Mouse (Mus musculus): ENCODE measurements at regions not wholly inside any gene's neighbourhood (a gene's known extent, or its start where the extent isn't known, plus 50 kb on each side); places are given as distances from the start of the nearest gene placed in this dataset.

DNA sequence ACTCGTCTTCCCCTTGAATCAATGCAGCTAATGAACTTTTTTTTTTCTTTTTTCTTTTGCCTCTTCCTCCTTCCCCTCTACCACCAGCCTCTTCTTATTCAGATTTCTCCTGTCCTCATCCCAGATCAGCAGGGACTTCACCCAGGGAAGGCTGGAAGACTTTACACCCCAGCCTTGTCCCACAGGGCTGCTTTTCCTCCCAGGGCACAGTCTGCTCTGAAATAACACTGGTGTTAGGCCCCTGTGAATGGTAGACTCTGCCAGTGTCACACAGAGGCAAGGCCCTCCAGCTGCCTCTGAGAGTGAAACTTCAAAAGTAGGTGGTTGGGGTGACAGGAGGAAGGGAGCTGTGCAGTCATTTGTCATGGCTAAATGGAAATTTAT is 85.5 kb downstream of the 4930564D02Rik start:
- in situ Hi-C loops (cut with MboI; ENCODE audit: low pct_ligation_motif_present, low pct_unique_long_range_greater_than_20kb, low sequenced_read_pairs), result no loop called here
- dilution Hi-C loops (cut with MboI; ENCODE audit: extremely low pct_ligation_motif_present, extremely low pct_unique_long_range_greater_than_20kb, low sequenced_read_pairs), result no loop called here
- no peaks in the 10 kb centered on the region for H3K79me2 ChIP-seq (replicated peaks; ENCODE audit: control insufficient read depth, extremely low read depth, insufficient read depth, poor library complexity, severe bottlenecking)
- H3K4me2 ChIP-seq (ENCODE audit: insufficient read depth, low read depth, poor library complexity, severe bottlenecking), result no peak overlapping the region
- no peak overlapping the region for H3K27ac ChIP-seq (ENCODE audit: insufficient read depth, low read depth)
- H3K9me3 ChIP-seq (replicated peaks; ENCODE audit: low read length), result no peaks in the 10 kb centered on the region
- DNase-seq (ENCODE audit: extremely low read depth), result no peak
- peaks cover 0 to 2% of the 10 kb centered on the region in 2 experiments; a peak in 1 of 4 replicates for H3K4me1 ChIP-seq (ENCODE audit: control insufficient read depth in 1 of 2, insufficient read depth in 2 of 2)
- no peak for TF ChIP-seq ETS1 (conservative IDR thresholded peaks at IDR 0.05; ENCODE audit: low read depth, low read length)
- H3K36me3 ChIP-seq (replicated peaks in 1 of 2; ENCODE audit: control insufficient read depth in 1 of 2, insufficient read depth in 1 of 2, low read length in 1 of 2), result no peaks in the 10 kb centered on the region
- H3K4me3 ChIP-seq (replicated peaks in 1 of 3; ENCODE audit: low read depth in 2 of 3, low read length in 2 of 3, poor library complexity in 1 of 3), result no peak overlapping the region
- peaks cover 25% of the 10 kb centered on the region for H3K27me3 ChIP-seq (replicated peaks)
- H3K9ac ChIP-seq (ENCODE audit: insufficient read depth, low read depth), result no peak overlapping the region

DNA sequence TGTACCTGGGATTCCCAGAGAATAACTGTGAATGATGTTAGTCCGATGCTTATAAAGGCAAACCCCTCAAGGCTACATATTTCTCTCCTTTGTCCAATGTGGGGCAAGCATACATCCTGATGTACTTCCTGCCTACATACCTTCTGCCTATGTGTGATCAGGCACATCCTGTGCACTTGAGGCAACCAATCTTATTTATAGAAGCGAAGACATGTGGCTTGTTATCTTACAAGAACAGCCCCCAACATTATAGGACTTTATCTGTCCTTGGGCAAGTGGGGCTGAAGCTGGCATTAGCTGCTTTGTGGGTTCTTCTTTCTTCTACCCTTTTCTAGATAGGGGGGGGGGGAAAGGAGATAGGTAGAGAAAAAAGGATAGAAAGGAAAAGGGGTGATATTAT is 91.7 kb downstream of the 4930564D02Rik start:
- peaks cover 24% of the 10 kb centered on the region for H3K27me3 ChIP-seq (replicated peaks)
- no peak overlapping the region for H3K4me2 ChIP-seq (ENCODE audit: insufficient read depth, low read depth, poor library complexity, severe bottlenecking)
- H3K4me1 ChIP-seq (ENCODE audit: control insufficient read depth in 1 of 2, insufficient read depth in 2 of 2), result peaks cover 0 to 8% of the 10 kb centered on the region in 2 experiments; a peak in 1 of 4 replicates
- no peak for TF ChIP-seq HCFC1 (IDR thresholded peaks at IDR 0.05; ENCODE audit: low read depth, low read length)
- TF ChIP-seq RAD21 (IDR thresholded peaks at IDR 0.05; ENCODE audit: low read depth, low read length), result no peak
- no peak for TF ChIP-seq ZMIZ1 (IDR thresholded peaks at IDR 0.05; ENCODE audit: low read depth, low read length)
- no peak for TF ChIP-seq CHD1 (IDR thresholded peaks at IDR 0.05; ENCODE audit: low read depth, low read length)
- TF ChIP-seq MAX (IDR thresholded peaks at IDR 0.05; ENCODE audit: low read length), result no peak
- no peak for TF ChIP-seq MAZ (IDR thresholded peaks at IDR 0.05; ENCODE audit: low read depth, low read length)
- TF ChIP-seq UBTF (IDR thresholded peaks at IDR 0.05; ENCODE audit: low read depth, low read length), result no peak
- TF ChIP-seq RCOR1 (conservative IDR thresholded peaks at IDR 0.05; ENCODE audit: low read depth, low read length), result no peak
- TF ChIP-seq POLR2AphosphoS2 (IDR thresholded peaks at IDR 0.05; ENCODE audit: low read depth, low read length), result no peak
- no peak for TF ChIP-seq TCF12 (IDR thresholded peaks at IDR 0.05; ENCODE audit: low read depth, low read length)
- no peak for TF ChIP-seq MAFK (IDR thresholded peaks at IDR 0.05; ENCODE audit: insufficient replicate concordance, low read length)
- TF ChIP-seq USF2 (conservative IDR thresholded peaks at IDR 0.05; ENCODE audit: low read depth, low read length), result no peak
- TF ChIP-seq ZNF384 (IDR thresholded peaks at IDR 0.05; ENCODE audit: low read depth, low read length), result no peak
- H3K9me3 ChIP-seq (replicated peaks; ENCODE audit: low read length), result no peaks in the 10 kb centered on the region
- DNase-seq (ENCODE audit: extremely low read depth), result no peak
- dilution Hi-C loops (cut with MboI; ENCODE audit: extremely low pct_ligation_motif_present, extremely low pct_unique_long_range_greater_than_20kb, low sequenced_read_pairs) (no loop called here), in situ Hi-C loops (cut with MboI; ENCODE audit: low pct_ligation_motif_present, low pct_unique_long_range_greater_than_20kb, low sequenced_read_pairs) (no loop called here)
- no peaks in the 10 kb centered on the region for H3K36me3 ChIP-seq (replicated peaks in 1 of 2; ENCODE audit: control insufficient read depth in 1 of 2, insufficient read depth in 1 of 2, low read length in 1 of 2)
- no peak overlapping the region for H3K27ac ChIP-seq (ENCODE audit: insufficient read depth, low read depth)
- no peak overlapping the region for H3K9ac ChIP-seq (ENCODE audit: insufficient read depth, low read depth)
- no peaks in the 10 kb centered on the region for H3K79me2 ChIP-seq (replicated peaks; ENCODE audit: control insufficient read depth, extremely low read depth, insufficient read depth, poor library complexity, severe bottlenecking)
- H3K4me3 ChIP-seq (replicated peaks in 1 of 3; ENCODE audit: low read depth in 2 of 3, low read length in 2 of 3, poor library complexity in 1 of 3), result no peak overlapping the region

DNA sequence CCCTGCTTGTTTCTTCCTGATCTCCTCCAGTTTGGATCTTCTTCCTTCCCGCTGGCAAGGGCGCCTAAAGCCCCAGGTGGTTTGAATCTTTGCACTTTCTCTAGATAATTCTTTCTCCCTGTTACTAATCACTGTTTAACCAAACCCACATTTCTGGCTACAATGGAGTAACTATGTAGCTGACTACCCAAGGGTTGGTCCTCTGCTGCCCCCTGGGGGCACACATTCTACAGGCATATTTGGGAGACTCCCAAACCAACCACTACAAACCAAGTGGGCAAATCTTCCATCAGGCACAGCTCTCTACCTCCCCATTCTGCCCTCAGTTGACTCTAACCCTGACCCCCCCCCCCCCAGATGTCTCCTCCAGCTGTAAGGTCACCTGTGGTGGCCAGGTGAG is 98.7 kb downstream of the 4930564D02Rik start:
- Histone ChIP-seq H3K9ac (ENCODE audit: insufficient read depth, low read depth) (no peak overlapping the region), H3K4me1 (ENCODE audit: control insufficient read depth in 1 of 2, insufficient read depth in 2 of 2) (peaks cover 0 to 31% of the 10 kb centered on the region in 2 experiments; a peak in 2 of 4 replicates), H3K4me3 (replicated peaks in 1 of 3; ENCODE audit: low read depth in 2 of 3, low read length in 2 of 3, poor library complexity in 1 of 3) (no peak overlapping the region), H3K4me2 (ENCODE audit: insufficient read depth, low read depth, poor library complexity, severe bottlenecking) (no peak overlapping the region), H3K27me3 (replicated peaks) (no peaks in the 10 kb centered on the region), H3K79me2 (replicated peaks; ENCODE audit: control insufficient read depth, extremely low read depth, insufficient read depth, poor library complexity, severe bottlenecking) (no peaks in the 10 kb centered on the region), H3K36me3 (replicated peaks in 1 of 2; ENCODE audit: control insufficient read depth in 1 of 2, insufficient read depth in 1 of 2, low read length in 1 of 2) (no peaks in the 10 kb centered on the region), H3K27ac (ENCODE audit: insufficient read depth, low read depth) (no peak overlapping the region), H3K9me3 (replicated peaks; ENCODE audit: low read length) (peaks cover 2% of the 10 kb centered on the region)
- peak; percentile 68 for TF ChIP-seq SMC3 (IDR thresholded peaks at IDR 0.05; ENCODE audit: low read depth, low read length)
- no peak for TF ChIP-seq HCFC1 (IDR thresholded peaks at IDR 0.05; ENCODE audit: low read depth, low read length)
- TF ChIP-seq KAT2A (IDR thresholded peaks at IDR 0.05; ENCODE audit: insufficient replicate concordance, low read length), result no peak
- TF ChIP-seq MEF2A (IDR thresholded peaks at IDR 0.05; ENCODE audit: borderline replicate concordance, low read depth, low read length), result no peak
- peak; percentile 81 for TF ChIP-seq RAD21 (IDR thresholded peaks at IDR 0.05; ENCODE audit: low read depth, low read length)
- no peak for TF ChIP-seq NRF1 (IDR thresholded peaks at IDR 0.05; ENCODE audit: low read depth, low read length)
- TF ChIP-seq CTCF (conservative IDR thresholded peaks at IDR 0.05 in 1 of 2, IDR thresholded peaks at IDR 0.05 in 1 of 2; ENCODE audit: low read depth in 2 of 2, low read length in 2 of 2), result peak; percentile 58 to 81
- no peak for TF ChIP-seq IRF4 (IDR thresholded peaks at IDR 0.05; ENCODE audit: low read depth, low read length)
- TF ChIP-seq ZNF384 (IDR thresholded peaks at IDR 0.05; ENCODE audit: low read depth, low read length), result no peak
- TF ChIP-seq USF2 (conservative IDR thresholded peaks at IDR 0.05; ENCODE audit: low read depth, low read length), result no peak
- TF ChIP-seq EP300 (IDR thresholded peaks at IDR 0.05; ENCODE audit: low read length), result no peak
- no peak for TF ChIP-seq USF1 (IDR thresholded peaks at IDR 0.05; ENCODE audit: low read depth, low read length)
- peak; percentile 70 for DNase-seq (ENCODE audit: extremely low read depth)
- dilution Hi-C loops (cut with MboI; ENCODE audit: extremely low pct_ligation_motif_present, extremely low pct_unique_long_range_greater_than_20kb, low sequenced_read_pairs) (no loop called here), in situ Hi-C loops (cut with MboI; ENCODE audit: low pct_ligation_motif_present, low pct_unique_long_range_greater_than_20kb, low sequenced_read_pairs) (no loop called here)
